Mouse (Mus musculus) heart, adult 2 months (tissue): ENCODE data around the gene Gm3336. TPM values are rescaled to one million over a fixed set of nuclear protein-coding genes. Genes with fewer than 3 reads are reported as not detected.

Source experiments
- DNase-seq, 2 experiments: peaks; one replicate each; pipeline ENCODE4 v3.0.0; 2021
- H3K27ac ChIP-seq: fragments of 200-600 bp; 2 replicates; pipeline ENCODE4 v1.8.1; 2022
- H3K27me3 ChIP-seq: fragments of 200-500 bp; 2 replicates; pipeline ENCODE4 v1.6.1; 2012; ENCODE audit warnings: mild to moderate bottlenecking, low read length, inconsistent platforms, mixed read lengths; ENCODE audit not compliant: control insufficient read depth, insufficient read depth
- H3K36me3 ChIP-seq: fragments of 200-500 bp; 2 replicates; pipeline ENCODE4 v1.6.1; 2012; ENCODE audit warnings: low read length, inconsistent platforms; ENCODE audit not compliant: control insufficient read depth, insufficient read depth
- H3K4me1 ChIP-seq: fragments of 200-500 bp; 2 replicates; pipeline ENCODE4 v1.6.1; 2011; ENCODE audit warnings: low read length; ENCODE audit not compliant: control insufficient read depth, insufficient read depth
- H3K4me3 ChIP-seq: fragments of 200-600 bp; 2 replicates; pipeline ENCODE4 v1.8.1; 2022
- H3K79me2 ChIP-seq: fragments of 200-500 bp; replicated peaks from 2 replicates; pipeline ENCODE4 v1.6.1; 2012; ENCODE audit warnings: mild to moderate bottlenecking, inconsistent platforms, low read length, moderate library complexity, mixed read lengths; ENCODE audit not compliant: control insufficient read depth, insufficient read depth
- H3K9ac ChIP-seq: fragments of 200-500 bp; 2 replicates; pipeline ENCODE4 v1.6.1; 2012; ENCODE audit warnings: low read depth, mild to moderate bottlenecking, control low read depth, inconsistent platforms, low read length, mixed read lengths
- CTCF ChIP-seq: fragments of 200-600 bp; IDR thresholded peaks from 2 replicates; pipeline ENCODE4 v1.8.1; 2022; ENCODE audit warnings: antibody characterized with exemption, mild to moderate bottlenecking, moderate library complexity
- EP300 ChIP-seq: fragments of 200-500 bp; IDR thresholded peaks from 2 replicates; pipeline ENCODE4 v1.6.1; 2011; ENCODE audit warnings: low read depth, low read length, control low read depth; ENCODE audit not compliant: insufficient read depth
- POLR2A ChIP-seq: fragments of 200-500 bp; IDR thresholded peaks from 2 replicates; pipeline ENCODE4 v1.6.1; 2011; ENCODE audit warnings: mild to moderate bottlenecking, low read depth, low read length, control low read depth; ENCODE audit not compliant: insufficient read depth
- WGBS: fragments of 180-500 bp; shearing (Covaris S2); methylation state at CpG from one replicate; pipeline ENCODE4 v1.1.7; 2018; 5-methylcytosine and 5-hydroxymethylcytosine counted together
- intact Hi-C: fragments of 180-260 bp; cut with DNase I; formaldehyde crosslinking; loops from one replicate; pipeline ENCODE4 v1.15.1; 2025
- polyA plus RNA-seq: library from polyadenylated mRNA; depleted of rRNA; stranded (reverse); fragments of >200 nt; gene quantifications from 2 replicates; pipeline ENCODE4 v1.2.3, GENCODE M21; 2012
- total RNA-seq, 2 experiments: library from RNA; stranded (reverse); gene quantifications; 2 replicates each; pipeline ENCODE4 v1.2.3; 2021

Gm3336 gene
- total and polyA plus RNA-seq, 3 experiments = not detected

- intact Hi-C loops = no loop called here
These were observed 50.0 kb downstream of the Gm3336 start for GRCm38 (mm10) chr8:70768231-70768776.

DNA sequence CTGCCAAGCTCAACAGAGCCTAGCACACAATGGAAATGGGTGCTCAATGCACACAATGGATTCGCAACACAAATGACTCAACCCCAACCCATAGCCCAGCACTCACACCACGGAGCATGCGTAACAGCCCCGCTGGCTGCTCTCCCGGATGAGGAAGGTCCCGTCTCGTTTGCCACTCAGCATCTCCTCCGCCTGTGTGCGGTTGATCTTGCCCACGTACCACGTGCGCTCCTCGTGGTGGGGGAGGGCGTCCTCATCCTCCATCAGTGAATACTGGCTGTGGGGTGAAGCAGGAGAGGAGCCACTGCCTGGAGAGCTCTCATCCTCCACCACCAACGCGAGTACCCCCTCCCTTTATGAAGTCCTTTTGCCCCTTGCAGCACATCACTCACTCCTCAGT is 50.6 kb downstream of the Gm3336 start:
- TF ChIP-seq EP300 (no peak), POLR2A (no peak), CTCF (no peak)
- DNase-seq = peak; percentile 54 to 58
- Histone ChIP-seq H3K27ac (no peak overlapping the region), H3K9ac (no peak overlapping the region), H3K79me2 (no peaks in the 10 kb centered on the region; the same call in 1 of the 2 replicates), H3K36me3 (no peaks in the 10 kb centered on the region), H3K27me3 (no peaks in the 10 kb centered on the region), H3K4me3 (no peak overlapping the region), H3K4me1 (peaks cover 6% of the 10 kb centered on the region)
- 84% methylated on average over 16 of the region's 16 CpGs for WGBS
- intact Hi-C loops = loop anchor here (1.0 kb wide), 1 partner anchor 49 kb away; no protein-coding TSS in a partner anchor

More at GRCm38 (mm10) chr8:70768231-70768776, 50.0 kb downstream of the Gm3336 start:
- TF ChIP-seq CTCF = no peak
- TF ChIP-seq POLR2A = no peak
- TF ChIP-seq EP300 = no peak
- Histone ChIP-seq H3K4me1 (peaks cover 6% of the 10 kb centered on the region), H3K9ac (no peak overlapping the region), H3K36me3 (no peaks in the 10 kb centered on the region), H3K27me3 (no peaks in the 10 kb centered on the region), H3K4me3 (no peak overlapping the region), H3K27ac (no peak overlapping the region), H3K79me2 (no peaks in the 10 kb centered on the region; the same call in 1 of the 2 replicates)
- WGBS = 90% methylated on average over 32 of the region's 32 CpGs
- peak; percentile 47 to 74 for DNase-seq

DNA sequence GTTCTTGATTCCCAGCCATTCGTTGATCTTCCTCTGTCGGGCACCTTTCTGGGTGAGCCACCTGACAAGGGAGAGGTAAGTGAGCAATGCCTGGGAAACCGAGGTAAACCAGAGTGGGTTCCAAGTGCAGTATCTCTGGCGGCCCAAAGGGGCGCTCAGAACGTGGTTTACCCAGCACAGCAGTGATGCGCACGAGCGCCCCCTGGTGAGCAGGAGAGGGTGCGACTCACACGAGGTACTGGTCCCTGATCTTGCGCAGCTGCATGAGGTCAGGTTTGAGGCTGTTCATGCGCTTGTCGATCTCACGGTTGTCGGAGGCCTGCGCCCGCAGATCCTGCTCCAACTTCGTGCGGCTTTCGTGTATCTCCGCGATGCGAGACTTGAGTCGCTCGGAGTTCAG is 51.0 kb downstream of the Gm3336 start:
- DNase-seq = peak; percentile 93 to 94
- Histone ChIP-seq H3K27me3 (no peaks in the 10 kb centered on the region), H3K27ac (no peak overlapping the region), H3K36me3 (no peaks in the 10 kb centered on the region), H3K79me2 (no peaks in the 10 kb centered on the region; the same call in 1 of the 2 replicates), H3K4me1 (peaks cover 10% of the 10 kb centered on the region), H3K4me3 (no peak overlapping the region), H3K9ac (no peak overlapping the region)
- intact Hi-C loops = loop anchor here (1.0 kb wide), 1 partner anchor 49 kb away; no protein-coding TSS in a partner anchor
- WGBS = 12% methylated on average over 26 of the region's 26 CpGs
- TF ChIP-seq EP300 = peak; percentile 92; the same call in 1 of the 2 replicates
- no peak; the same call in 1 of the 2 replicates for TF ChIP-seq CTCF
- TF ChIP-seq POLR2A = no peak

DNA sequence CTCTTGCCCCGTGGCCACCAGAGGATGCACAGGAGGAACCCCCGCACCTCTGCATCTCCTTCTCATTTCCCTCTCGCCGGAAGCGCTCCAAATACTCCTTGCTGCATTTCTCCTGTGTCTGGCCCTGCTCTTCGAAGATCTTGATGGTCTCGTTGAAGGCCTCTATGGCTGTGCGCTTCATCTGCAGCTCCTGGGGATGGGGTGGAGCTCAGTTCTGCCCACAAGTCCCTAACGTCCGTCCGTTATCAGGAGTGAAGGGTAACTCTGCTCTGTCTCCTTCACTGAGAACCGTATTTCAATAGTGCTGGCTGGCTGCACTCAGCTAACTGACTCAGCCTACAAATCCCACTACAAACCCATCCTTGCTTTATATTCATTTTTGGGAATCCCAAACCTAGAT is 51.5 kb downstream of the Gm3336 start:
- Histone ChIP-seq H3K4me3 (no peak overlapping the region), H3K36me3 (no peaks in the 10 kb centered on the region), H3K9ac (no peak overlapping the region), H3K4me1 (peaks cover 11% of the 10 kb centered on the region), H3K27me3 (no peaks in the 10 kb centered on the region), H3K27ac (no peak overlapping the region), H3K79me2 (no peaks in the 10 kb centered on the region; the same call in 1 of the 2 replicates)
- TF ChIP-seq EP300 (no peak), CTCF (no peak), POLR2A (no peak)
- 81% methylated on average over 12 of the region's 12 CpGs for WGBS
- DNase-seq = no peak
- intact Hi-C loops = loop anchor here (1.0 to 10.0 kb wide), 2 partner anchors 50 to 245 kb away; partner anchors contain the start of genes Fkbp8 and Kxd1

DNA sequence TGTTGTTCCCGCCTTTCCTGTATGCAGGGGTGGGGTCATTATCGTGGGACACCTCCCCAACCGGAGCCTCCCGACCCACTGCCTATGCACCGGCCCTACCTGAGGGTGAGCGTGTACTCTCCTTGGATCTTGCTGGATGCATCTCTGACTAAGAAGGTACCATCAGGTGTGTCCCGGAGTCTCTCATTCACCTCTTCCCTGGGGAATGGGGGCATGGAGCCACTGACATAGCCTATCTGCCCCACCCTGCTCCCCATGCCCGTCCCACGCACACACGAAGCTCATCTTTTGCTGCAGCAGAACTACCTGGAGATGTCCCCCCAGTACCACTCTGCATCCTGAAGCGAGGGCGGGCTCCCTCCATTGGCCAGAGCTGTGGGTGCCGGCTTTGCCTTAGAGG is 52.4 kb downstream of the Gm3336 start:
- WGBS = 94% methylated on average over 13 of the region's 13 CpGs
- Histone ChIP-seq H3K27ac (no peak overlapping the region), H3K79me2 (no peaks in the 10 kb centered on the region; the same call in none of the 2 replicates), H3K4me1 (peaks cover 13% of the 10 kb centered on the region), H3K27me3 (no peaks in the 10 kb centered on the region), H3K36me3 (no peaks in the 10 kb centered on the region), H3K4me3 (no peak overlapping the region), H3K9ac (no peak overlapping the region)
- intact Hi-C loops = loop anchor here (10.0 kb wide), 1 partner anchor 246 kb away; the partner anchor contains the start of genes Fkbp8 and Kxd1
- TF ChIP-seq CTCF (no peak), POLR2A (no peak), EP300 (no peak)
- no peak for DNase-seq

DNA sequence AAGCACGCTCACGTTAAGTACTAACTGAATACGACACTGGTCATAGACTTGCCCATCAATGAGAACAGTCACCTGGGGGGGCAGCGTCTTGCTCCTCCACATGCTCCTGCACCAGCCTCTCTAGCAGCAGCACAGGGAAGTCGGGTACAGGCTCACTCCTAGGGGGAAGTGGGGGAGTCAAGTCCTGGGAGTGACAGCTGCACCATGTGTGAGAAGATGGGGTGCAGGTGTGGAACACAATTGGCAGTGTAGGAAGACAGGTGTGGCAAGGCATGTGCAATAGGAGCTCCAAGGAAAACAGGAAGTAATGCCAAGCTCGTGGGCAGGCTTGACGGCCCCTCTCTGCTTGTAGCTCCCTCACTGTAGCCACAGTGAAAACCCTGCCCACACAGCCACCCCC is 52.9 kb downstream of the Gm3336 start:
- WGBS = 86% methylated on average over 7 of the region's 7 CpGs
- intact Hi-C loops = loop anchor here (10.0 kb wide), 1 partner anchor 246 kb away; the partner anchor contains the start of genes Fkbp8 and Kxd1
- Histone ChIP-seq H3K4me1 (peaks cover 11% of the 10 kb centered on the region), H3K27me3 (no peaks in the 10 kb centered on the region), H3K36me3 (no peaks in the 10 kb centered on the region), H3K9ac (no peak overlapping the region), H3K4me3 (no peak overlapping the region), H3K27ac (no peak overlapping the region), H3K79me2 (no peaks in the 10 kb centered on the region; the same call in none of the 2 replicates)
- no peak for DNase-seq
- TF ChIP-seq EP300 (no peak), POLR2A (no peak), CTCF (no peak)
